Mouse (Mus musculus): Measurements from ENCODE around the gene Aif1l.

DNA sequence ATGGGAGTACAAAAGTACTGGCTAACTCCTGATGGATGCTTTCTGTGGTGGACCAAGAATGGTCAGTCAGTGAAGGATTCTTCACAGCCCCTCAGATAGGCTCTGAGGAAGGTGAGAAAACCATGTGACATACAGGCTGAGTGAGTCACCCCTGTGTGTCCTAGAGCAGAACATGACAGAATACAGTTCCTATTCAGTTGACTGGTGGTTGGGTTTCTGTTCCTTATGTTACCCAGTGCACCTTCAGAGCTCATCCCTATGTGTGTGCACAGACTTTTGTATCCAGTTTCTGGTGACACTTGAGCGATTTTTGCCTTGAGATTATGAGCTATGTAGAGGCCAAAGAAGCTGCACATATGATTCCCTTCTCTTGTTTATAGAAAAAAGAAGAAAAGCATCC, 37.8 kb downstream of the Aif1l start:
- no peak for TF ChIP-seq CTCF (IDR thresholded peaks at IDR 0.05; ENCODE audit: control insufficient read depth, insufficient read depth, low read length)
- TF ChIP-seq POLR2A (IDR thresholded peaks at IDR 0.05; ENCODE audit: borderline replicate concordance, control insufficient read depth, low read depth, low read length): no peak

Measured in bone marrow, adult 2 months (tissue).